Mouse (Mus musculus): ENCODE measurements at regions not wholly inside any gene's neighbourhood (a gene's known extent, or its start where the extent isn't known, plus 50 kb on each side); places are given as distances from the start of the nearest gene placed in this dataset.

GRCm38 (mm10) chr12:70708290-70708668 is 117.0 kb upstream of the Frmd6 start:
- TF ChIP-seq POLR2A (IDR thresholded peaks at IDR 0.05; ENCODE audit: control insufficient read depth, extremely low read depth, insufficient read depth, low read length, poor library complexity) (no peak), CTCF (IDR thresholded peaks at IDR 0.05; ENCODE audit: borderline replicate concordance, control insufficient read depth, extremely low read depth, insufficient read depth, low read length, poor library complexity) (no peak)

Measured in thymus, adult 2 months (tissue).